In the genomic region with DNA sequence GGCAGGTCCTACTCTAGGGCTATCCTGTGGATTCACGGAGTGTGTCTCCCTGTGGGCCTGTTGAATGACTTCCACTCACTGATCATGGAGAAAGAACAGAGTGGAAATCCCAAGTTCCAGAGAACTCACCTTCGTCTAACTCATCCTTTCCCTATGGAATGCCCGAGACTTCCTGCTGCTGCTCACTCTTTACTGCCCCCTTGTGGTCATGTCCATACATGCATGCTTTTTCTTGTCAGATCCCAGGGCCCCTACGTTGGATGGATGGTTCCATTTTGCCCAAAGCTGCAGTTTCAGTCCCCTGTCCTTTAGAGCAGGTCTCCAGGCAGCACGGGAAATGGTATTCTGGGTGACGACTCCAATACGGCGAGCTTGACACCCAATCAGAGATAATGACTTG, we compare ENCODE assay signal across 8 mouse cellular contexts. TPM values are rescaled to one million over a fixed set of nuclear protein-coding genes. Genes with fewer than 3 reads are reported as not detected.
DNase-seq lines count a peak whose midpoint lies in the region; ATAC-seq and TF ChIP-seq lines count a peak whose summit lies in the region.

No protein-coding gene starts in this region.

- peaks cover 49% of the 10 kb centered on the region for H3K36me3 ChIP-seq in kidney, embryonic 14.5 days (ENCODE audit: control insufficient read depth, insufficient read depth, low read length)
- peaks cover 2% of the 10 kb centered on the region; the same call in 1 of the 2 replicates for H3K36me3 ChIP-seq in kidney, adult 2 months (ENCODE audit: control insufficient read depth, insufficient read depth, low read length)
- peaks cover 56% of the 10 kb centered on the region for H3K36me3 ChIP-seq in limb, embryonic 14.5 days (ENCODE audit: control insufficient read depth, insufficient read depth, low read length)

- 13% methylated on average over 8 of the region's 8 CpGs for WGBS in kidney, embryonic 14.5 days
- WGBS in bone marrow, adult 2 months, result 18% methylated on average over 8 of the region's 8 CpGs
- 14% methylated on average over 8 of the region's 8 CpGs for WGBS in kidney, adult 2 months
- WGBS in limb, embryonic 14.5 days, result 9% methylated on average over 8 of the region's 8 CpGs
- WGBS in olfactory bulb, adult 2 months, result 7% methylated on average over 8 of the region's 8 CpGs

- no peak overlapping the region for H3K4me2 ChIP-seq in kidney, embryonic 14.5 days (replicated peaks; ENCODE audit: low read depth, low read length)
- H3K4me2 ChIP-seq in limb, embryonic 14.5 days (replicated peaks; ENCODE audit: low read depth, low read length, severe bottlenecking), result no peak overlapping the region

- TF ChIP-seq CTCF in bone marrow, adult 2 months (IDR thresholded peaks at IDR 0.05; ENCODE audit: control insufficient read depth, insufficient read depth, low read length), result peak; percentile 77
- peak; percentile 74; the same call in 1 of the 2 replicates for TF ChIP-seq CTCF in embryonic fibroblast, embryonic 13.5 days (IDR thresholded peaks at IDR 0.05; ENCODE audit: borderline replicate concordance, insufficient read depth, low read length)
- TF ChIP-seq CTCF in kidney, adult 2 months (conservative IDR thresholded peaks at IDR 0.05; ENCODE audit: insufficient read depth, insufficient read length, low read depth, low read length), result peak; percentile 92
- peak; percentile 54; the same call in 1 of the 2 replicates for TF ChIP-seq CTCF in olfactory bulb, adult 2 months (IDR thresholded peaks at IDR 0.05; ENCODE audit: insufficient read depth, low read depth, low read length)

- DNase-seq in kidney, adult 11 months, result peak; percentile 72
- DNase-seq in kidney, adult 2 months, result peak; percentile 86
- DNase-seq in limb, embryonic 14.5 days (ENCODE audit: low spot score), result peak; percentile 80
- DNase-seq in thymus, postnatal 25 days, result peak; percentile 67

- no peak overlapping the region for H3K9ac ChIP-seq in kidney, embryonic 14.5 days (ENCODE audit: low read depth, low read length)
- H3K9ac ChIP-seq in limb, embryonic 14.5 days (ENCODE audit: low read depth, low read length, severe bottlenecking), result no peak overlapping the region

- no peak overlapping the region for H3K27ac ChIP-seq in kidney, embryonic 14.5 days (ENCODE audit: low read depth, low read length)
- H3K27ac ChIP-seq in bone marrow, adult 2 months (ENCODE audit: control insufficient read depth, insufficient read depth, low read depth, low read length, poor library complexity), result no peak overlapping the region
- H3K27ac ChIP-seq in embryonic fibroblast, embryonic 13.5 days (ENCODE audit: insufficient read depth, low read length), result no peak overlapping the region
- no peak overlapping the region for H3K27ac ChIP-seq in kidney, adult 2 months (ENCODE audit: insufficient read depth, low read depth, low read length)
- H3K27ac ChIP-seq in limb, embryonic 14.5 days (replicated peaks; ENCODE audit: low read depth, low read length), result no peak overlapping the region
- no peak overlapping the region for H3K27ac ChIP-seq in olfactory bulb, adult 2 months (ENCODE audit: insufficient read depth, low read depth, low read length)

- peaks cover 17% of the 10 kb centered on the region for H3K4me1 ChIP-seq in kidney, embryonic 14.5 days (ENCODE audit: control insufficient read depth, insufficient read depth, low read length)
- no peaks in the 10 kb centered on the region; the same call in 1 of the 2 replicates for H3K4me1 ChIP-seq in bone marrow, adult 2 months (ENCODE audit: control insufficient read depth, insufficient read depth, low read length)
- H3K4me1 ChIP-seq in embryonic fibroblast, embryonic 13.5 days (ENCODE audit: control insufficient read depth, insufficient read depth, low read length), result no peaks in the 10 kb centered on the region
- H3K4me1 ChIP-seq in kidney, adult 2 months (ENCODE audit: control insufficient read depth, insufficient read depth, low read length), result no peaks in the 10 kb centered on the region; the same call in 1 of the 2 replicates
- peaks cover 6% of the 10 kb centered on the region for H3K4me1 ChIP-seq in limb, embryonic 14.5 days (ENCODE audit: control insufficient read depth, insufficient read depth, low read length)
- peaks cover 8% of the 10 kb centered on the region for H3K4me1 ChIP-seq in olfactory bulb, adult 2 months (ENCODE audit: control insufficient read depth, insufficient read depth, low read length)

- no peaks in the 10 kb centered on the region for H3K27me3 ChIP-seq in kidney, embryonic 14.5 days (ENCODE audit: control insufficient read depth, insufficient read depth, low read length)
- H3K27me3 ChIP-seq in kidney, adult 2 months (replicated peaks; ENCODE audit: control insufficient read depth, insufficient read depth, low read length), result no peaks in the 10 kb centered on the region
- no peaks in the 10 kb centered on the region for H3K27me3 ChIP-seq in limb, embryonic 14.5 days (ENCODE audit: control insufficient read depth, insufficient read depth, low read length)

- no peaks in the 10 kb centered on the region for H3K9me3 ChIP-seq in kidney, embryonic 14.5 days (ENCODE audit: control insufficient read depth, low read length)
- H3K9me3 ChIP-seq in limb, embryonic 14.5 days (ENCODE audit: control insufficient read depth, low read length), result no peaks in the 10 kb centered on the region

- no peak overlapping the region for H3K4me3 ChIP-seq in kidney, embryonic 14.5 days (ENCODE audit: low read length)
- H3K4me3 ChIP-seq in bone marrow, adult 2 months (replicated peaks; ENCODE audit: control insufficient read depth, low read depth, low read length), result no peak overlapping the region
- no peak overlapping the region for H3K4me3 ChIP-seq in embryonic fibroblast, embryonic 13.5 days (ENCODE audit: insufficient read depth, low read length)
- no peak overlapping the region for H3K4me3 ChIP-seq in kidney, adult 2 months (ENCODE audit: insufficient read depth, low read depth, low read length)
- no peak overlapping the region for H3K4me3 ChIP-seq in limb, embryonic 14.5 days (replicated peaks; ENCODE audit: low read length)
- no peak overlapping the region for H3K4me3 ChIP-seq in olfactory bulb, adult 2 months (ENCODE audit: insufficient read depth, low read depth, low read length)

- no peak for ATAC-seq in kidney, embryonic 14.5 days (ENCODE audit: low FRiP score, low TSS enrichment)
- no peak for ATAC-seq in limb, embryonic 14.5 days (ENCODE audit: low FRiP score, low read depth)

- no peak for TF ChIP-seq POLR2A in bone marrow, adult 2 months (IDR thresholded peaks at IDR 0.05; ENCODE audit: borderline replicate concordance, control insufficient read depth, low read depth, low read length)
- no peak for TF ChIP-seq POLR2A in embryonic fibroblast, embryonic 13.5 days (IDR thresholded peaks at IDR 0.05; ENCODE audit: low read depth, low read length)
- TF ChIP-seq POLR2A in kidney, adult 2 months (IDR thresholded peaks at IDR 0.05; ENCODE audit: low read depth, low read length), result no peak
- TF ChIP-seq POLR2A in limb, embryonic 14.5 days (IDR thresholded peaks at IDR 0.05; ENCODE audit: borderline replicate concordance, extremely low read depth, insufficient read depth, insufficient read length), result no peak
- no peak for TF ChIP-seq POLR2A in olfactory bulb, adult 2 months (IDR thresholded peaks at IDR 0.05; ENCODE audit: insufficient read depth, low read depth, low read length)

RNA-seq across cellular contexts. Expression of a gene that starts 3.0 kb away (rescaled TPM):
- polyA plus RNA-seq in kidney, embryonic 14.5 days (2014; fragmentation: Nextera tagmentation; extraction: Ambion mirVana), result 1,879 and 2,111 TPM in 2 replicates
- polyA plus RNA-seq in bone marrow, adult 2 months (2011; ENCODE audit: insufficient read depth, insufficient read length, low replicate concordance, missing spikeins), result 1,167 and 1,244 TPM in 2 replicates
- 3,023 and 3,024 TPM in 2 replicates for polyA plus RNA-seq in embryonic fibroblast, embryonic 13.5 days (2011; ENCODE audit: insufficient read length, low read depth, missing spikeins)
- 1,267 and 1,337 TPM in 2 replicates for polyA plus RNA-seq in kidney, adult 2 months (2012; rRNA removed)
- 3,411 and 4,152 TPM in 2 replicates for polyA plus RNA-seq in limb, embryonic 14.5 days (2012; rRNA removed)
- polyA plus RNA-seq in limb, embryonic 14.5 days (2014; fragmentation: Nextera tagmentation; extraction: Ambion mirVana), result 2,030 and 2,068 TPM in 2 replicates
- 613 and 1,282 TPM in 2 replicates for polyA plus RNA-seq in olfactory bulb, adult 2 months (2012; ENCODE audit: insufficient read depth, insufficient read length, low replicate concordance, missing spikeins)

RNA-seq across cellular contexts. Expression of a gene that starts 8.8 kb away (rescaled TPM):
- 44.3 and 56.0 TPM in 2 replicates for polyA plus RNA-seq in kidney, embryonic 14.5 days (2014; fragmentation: Nextera tagmentation; extraction: Ambion mirVana)
- polyA plus RNA-seq in bone marrow, adult 2 months (2011; ENCODE audit: insufficient read depth, insufficient read length, low replicate concordance, missing spikeins), result 23.3 and 38.4 TPM in 2 replicates
- 39.5 and 40.7 TPM in 2 replicates for polyA plus RNA-seq in embryonic fibroblast, embryonic 13.5 days (2011; ENCODE audit: insufficient read length, low read depth, missing spikeins)
- 42.2 and 45.4 TPM in 2 replicates for polyA plus RNA-seq in kidney, adult 2 months (2012; rRNA removed)
- polyA plus RNA-seq in limb, embryonic 14.5 days (2012; rRNA removed), result 47.0 and 59.2 TPM in 2 replicates
- polyA plus RNA-seq in limb, embryonic 14.5 days (2014; fragmentation: Nextera tagmentation; extraction: Ambion mirVana), result 42.8 and 49.7 TPM in 2 replicates
- polyA plus RNA-seq in olfactory bulb, adult 2 months (2012; ENCODE audit: insufficient read depth, insufficient read length, low replicate concordance, missing spikeins), result not detected in 2 replicates

RNA-seq across cellular contexts. Expression of a gene that starts 49.7 kb away (rescaled TPM):
- 21.9 and 22.4 TPM in 2 replicates for polyA plus RNA-seq in kidney, embryonic 14.5 days (2014; fragmentation: Nextera tagmentation; extraction: Ambion mirVana)
- polyA plus RNA-seq in bone marrow, adult 2 months (2011; ENCODE audit: insufficient read depth, insufficient read length, low replicate concordance, missing spikeins), result 32.5 and 71.6 TPM in 2 replicates
- polyA plus RNA-seq in embryonic fibroblast, embryonic 13.5 days (2011; ENCODE audit: insufficient read length, low read depth, missing spikeins), result 25.7 and 35.2 TPM in 2 replicates
- polyA plus RNA-seq in kidney, adult 2 months (2012; rRNA removed), result 101 and 122 TPM in 2 replicates
- polyA plus RNA-seq in limb, embryonic 14.5 days (2012; rRNA removed), result 119 and 145 TPM in 2 replicates
- 25.0 and 26.3 TPM in 2 replicates for polyA plus RNA-seq in limb, embryonic 14.5 days (2014; fragmentation: Nextera tagmentation; extraction: Ambion mirVana)
- polyA plus RNA-seq in olfactory bulb, adult 2 months (2012; ENCODE audit: insufficient read depth, insufficient read length, low replicate concordance, missing spikeins), result not detected in 2 replicates

Comparison
In these comparisons a context has a peak if more than half of its experiments do, and no peak if none do; other contexts are left out.
1. RNA of a gene that starts 8.8 kb away (polyA plus RNA-seq): 44.3 to 56.0 TPM in kidney, embryonic 14.5 days, 42.8 to 59.2 TPM in limb, embryonic 14.5 days, 42.2 to 45.4 TPM in kidney, adult 2 months, 39.5 to 40.7 TPM in embryonic fibroblast, embryonic 13.5 days and 23.3 to 38.4 TPM in bone marrow, adult 2 months; not detected in olfactory bulb, adult 2 months; every median in the first group is over 10 times any median in the second.
2. Peak in every context shown above with its lines, with median percentiles within 50 percentile points of each other: DNase-seq and CTCF ChIP-seq.